Mouse (Mus musculus) activated CD4-positive, CD25-positive, alpha-beta regulatory T cell (primary cell): Measurements from ENCODE around the gene Ube2g2. TPM values are rescaled to one million over a fixed set of nuclear protein-coding genes. Genes with fewer than 3 reads are reported as not detected.

Experiments used
- polyA plus RNA-seq, 2 experiments: library from polyadenylated mRNA; unstranded; fragments of 100-300 nt; shearing (Covaris generic); gene quantifications; one replicate each; pipeline ENCODE4 v1.2.1; 2017

Ube2g2 gene
- 10 to 100 TPM; 44.2 to 47.5 TPM for polyA plus RNA-seq

GRCm38 (mm10) chr10:77622055-77622988 is at the start of gene Ube2g2:
Gene Ube2g2 (plus strand): TSS chr10:77622275.

DNA sequence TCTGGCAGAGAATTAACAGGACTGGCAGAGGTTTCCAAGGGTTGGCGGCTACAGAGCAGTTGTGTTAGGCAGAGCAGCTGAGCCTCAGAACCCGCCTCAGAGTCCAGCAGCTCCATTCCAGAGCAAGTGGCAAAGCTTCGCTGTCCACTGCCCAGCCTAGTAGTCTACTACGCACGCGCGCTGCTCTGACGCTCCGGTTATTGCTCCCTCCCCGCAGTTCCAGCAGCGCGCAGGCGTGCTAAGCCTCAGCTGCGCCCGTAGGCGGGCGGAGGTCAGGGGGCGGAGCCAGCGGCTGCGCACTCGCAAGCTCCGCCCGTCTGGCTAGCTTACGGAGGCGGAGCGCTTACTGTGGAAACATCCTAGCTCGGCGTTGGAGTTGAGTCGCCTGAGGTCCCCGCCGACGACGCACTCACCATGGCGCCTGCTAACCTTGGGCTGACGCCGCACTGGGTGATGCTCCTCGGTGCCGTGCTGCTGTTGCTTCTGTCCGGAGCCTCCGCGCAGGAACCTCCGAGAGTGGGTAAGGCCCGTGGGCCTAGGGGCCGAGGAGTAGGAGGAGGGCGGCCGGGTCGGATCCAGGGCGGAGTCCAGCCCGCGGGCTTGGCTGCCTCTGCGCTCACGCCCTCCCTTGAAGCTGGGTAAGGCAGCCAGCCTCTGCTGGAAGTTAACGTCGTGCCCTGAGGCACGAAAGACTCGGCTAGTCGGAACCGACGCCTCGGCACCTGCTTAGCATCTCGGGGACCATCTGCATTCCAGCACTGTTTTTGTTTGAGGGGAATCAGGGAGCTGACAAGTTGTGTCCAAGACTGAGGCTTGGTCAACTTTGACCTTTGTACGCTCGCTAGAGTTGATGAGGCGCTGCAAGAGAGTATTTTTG is 40.4 kb upstream of the Ube2g2 start, which contains the start of gene Pttg1ip:
TSS of gene Pttg1ip (plus strand) at position 313 of the 877 bp plus-strand sequence.

DNA sequence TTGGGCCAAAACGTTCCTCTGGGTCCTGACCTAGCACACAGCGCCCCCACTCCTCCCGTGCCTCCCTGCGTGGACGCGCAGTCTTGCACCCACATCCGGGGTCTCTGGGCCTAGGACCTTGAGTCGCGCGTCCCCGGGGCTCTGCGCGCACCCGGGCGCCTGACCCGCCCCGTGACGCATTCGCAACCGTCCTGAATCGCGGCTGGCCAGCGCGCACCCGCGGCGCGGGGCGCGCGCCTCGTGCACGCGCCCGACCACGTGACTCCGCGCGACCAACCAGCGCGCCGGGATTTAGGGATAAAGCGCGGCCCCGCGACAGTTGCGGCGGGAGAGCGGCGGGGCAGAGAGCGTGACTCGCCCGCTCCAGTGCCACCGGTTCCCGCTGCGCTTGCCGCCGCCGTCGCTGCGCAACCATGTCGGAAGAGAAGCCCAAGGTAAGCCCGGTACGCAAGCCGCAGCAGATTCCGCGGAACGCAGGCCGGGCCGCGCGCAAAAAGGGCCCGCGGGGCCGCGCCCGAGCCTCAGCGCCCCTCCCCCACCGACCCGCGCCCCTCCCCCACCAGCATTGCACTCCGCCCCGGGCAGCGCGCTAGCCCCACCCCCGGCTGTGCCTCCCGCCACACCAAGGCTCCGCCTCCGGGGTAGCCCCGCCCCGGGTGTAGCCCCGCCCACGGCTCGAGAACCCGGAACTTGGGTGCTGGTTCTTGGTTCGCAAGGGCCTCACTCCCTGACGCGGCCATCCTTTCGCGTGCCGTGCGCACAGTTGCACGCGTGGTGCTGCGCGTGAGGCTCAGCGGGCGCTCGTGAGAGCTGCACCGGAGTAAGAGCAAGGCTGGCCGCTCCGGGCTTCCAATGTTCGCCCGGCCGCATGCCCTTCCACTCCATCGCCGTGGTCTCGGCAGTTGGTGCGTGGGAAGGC is 15.9 kb upstream of the Ube2g2 start, which contains the start of the genes Sumo3 and Gm49325:
TSS of gene Sumo3 (plus strand) at position 190 of the 919 bp plus-strand sequence.
TSS of gene Gm49325 (plus strand) at position 290 of the 919 bp plus-strand sequence.

DNA sequence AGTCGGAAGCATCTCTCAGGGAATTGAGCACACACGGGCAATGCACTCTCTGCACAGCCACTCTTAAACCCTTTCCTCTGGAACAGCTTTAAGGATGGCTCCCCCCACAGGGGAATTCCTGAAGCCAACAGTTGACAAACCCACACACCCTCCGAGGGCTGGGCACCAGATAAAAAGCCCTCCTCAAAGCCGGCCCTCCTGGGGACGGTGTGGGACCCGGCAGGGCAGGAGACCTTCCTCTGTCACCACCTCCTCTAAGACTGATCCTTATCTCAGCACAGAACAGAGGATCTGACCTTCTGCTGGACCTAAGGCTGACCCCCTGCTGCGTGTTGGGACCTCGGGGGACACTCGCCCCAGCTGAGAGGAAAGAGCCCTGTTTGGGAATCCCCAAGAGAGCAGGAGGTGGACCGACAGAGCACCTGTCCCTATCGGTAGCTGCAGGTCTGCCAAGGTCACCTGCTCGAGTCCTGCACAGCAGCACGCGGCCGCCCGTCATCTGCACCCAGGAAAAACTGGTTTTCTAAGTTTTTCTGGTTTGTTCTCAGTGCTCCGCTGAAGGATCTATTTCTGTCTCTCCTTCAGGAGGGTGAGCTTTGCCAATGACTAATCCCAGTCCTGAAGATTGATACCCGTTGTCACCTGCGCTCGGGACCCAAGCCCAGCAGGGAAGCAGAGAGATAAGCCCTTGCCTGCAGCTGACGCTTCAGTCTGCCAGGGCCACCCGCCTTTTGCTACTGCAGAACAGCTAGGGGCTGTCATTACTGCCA is 64.0 kb downstream of the Ube2g2 start, which contains the start of gene Tspear:
TSS of gene Tspear (plus strand) at position 675 of the 770 bp plus-strand sequence.

DNA sequence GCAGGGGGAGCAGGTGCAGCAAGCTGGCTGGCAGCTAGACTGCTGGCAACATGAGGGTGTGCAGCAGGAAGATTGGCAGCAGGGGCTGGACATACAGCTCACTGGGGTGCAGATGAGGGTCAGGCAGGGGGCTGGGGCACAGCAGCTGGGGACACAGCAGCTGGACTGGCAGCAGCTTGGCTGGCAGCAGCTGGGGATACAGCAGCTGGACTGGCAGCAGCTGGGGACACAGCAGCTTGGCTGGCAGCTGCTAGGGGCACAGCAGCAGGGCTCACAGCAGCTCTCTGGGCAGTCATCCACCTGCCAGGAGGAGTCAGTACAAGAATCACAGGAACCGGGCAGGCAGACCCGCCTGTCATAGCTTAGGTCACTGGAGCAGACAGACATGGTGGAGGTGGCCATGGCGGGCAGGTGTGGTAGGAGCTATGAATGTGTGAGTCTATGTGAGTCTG is 68.3 kb downstream of the Ube2g2 start, which contains the start of gene Gm19402:
TSS of gene Gm19402 (minus strand) at position 402 of the 452 bp plus-strand sequence.

Other genes starting within 250 kb of the Ube2g2 start
- 1 to 10 TPM; 1.4 to 1.6 TPM for gene Adarb1, start 204.0 kb upstream of the Ube2g2 start, polyA plus RNA-seq
- gene Fam207a, start 106.5 kb upstream of the Ube2g2 start, polyA plus RNA-seq = 10 to 100 TPM; 49.3 to 61.8 TPM
- gene Itgb2, start 92.0 kb upstream of the Ube2g2 start, polyA plus RNA-seq = 100 to 1,000 TPM; 393 to 587 TPM
- gene Pttg1ip, start 40.6 kb upstream of the Ube2g2 start, polyA plus RNA-seq = 10 to 100 TPM; 80.5 to 89.8 TPM
- 100 to 1,000 TPM; 101 to 149 TPM for gene Sumo3, start 16.2 kb upstream of the Ube2g2 start, polyA plus RNA-seq
- not detected for gene Gm49325, start 16.1 kb upstream of the Ube2g2 start, polyA plus RNA-seq
- under 1 TPM; 0.29 to 0.33 TPM for gene Tspear, start 64.3 kb downstream of the Ube2g2 start, polyA plus RNA-seq
- gene Gm19402, start 68.5 kb downstream of the Ube2g2 start, polyA plus RNA-seq = not detected
- not detected for gene Gm9508, start 75.0 kb downstream of the Ube2g2 start, polyA plus RNA-seq
- not detected for gene Gm10272, start 84.4 kb downstream of the Ube2g2 start, polyA plus RNA-seq
- under 1 TPM in 1 of 2 experiments, not detected in 1; 0.65 TPM for gene Gm10024, start 89.2 kb downstream of the Ube2g2 start, polyA plus RNA-seq
- not detected for gene Gm10142, start 93.5 kb downstream of the Ube2g2 start, polyA plus RNA-seq
- not detected for gene Krtap12-1, start 98.3 kb downstream of the Ube2g2 start, polyA plus RNA-seq
- gene Gm10100, start 104.2 kb downstream of the Ube2g2 start, polyA plus RNA-seq = not detected
- gene Gm18596, start 120.4 kb downstream of the Ube2g2 start, polyA plus RNA-seq = not detected
- not detected for gene Gm9736, start 129.1 kb downstream of the Ube2g2 start, polyA plus RNA-seq
- gene Gm3233, start 137.4 kb downstream of the Ube2g2 start, polyA plus RNA-seq = not detected
- not detected for gene Gm3238, start 149.1 kb downstream of the Ube2g2 start, polyA plus RNA-seq
- gene Gm7138, start 154.7 kb downstream of the Ube2g2 start, polyA plus RNA-seq = not detected
- gene Gm3250, start 160.3 kb downstream of the Ube2g2 start, polyA plus RNA-seq = not detected
- not detected for gene Gm7137, start 165.9 kb downstream of the Ube2g2 start, polyA plus RNA-seq
- not detected for gene Gm9639, start 172.8 kb downstream of the Ube2g2 start, polyA plus RNA-seq
- not detected for gene Gm19668, start 176.9 kb downstream of the Ube2g2 start, polyA plus RNA-seq
- not detected for gene Gm9507, start 189.6 kb downstream of the Ube2g2 start, polyA plus RNA-seq
- gene Gm2696, start 192.4 kb downstream of the Ube2g2 start, polyA plus RNA-seq = not detected
- gene Krtap10-4, start 204.8 kb downstream of the Ube2g2 start, polyA plus RNA-seq = under 1 TPM in 1 of 2 experiments, not detected in 1; 0.21 TPM
- gene Krtap10-10, start 213.7 kb downstream of the Ube2g2 start, polyA plus RNA-seq = not detected
- not detected for gene Gm36176, start 224.5 kb downstream of the Ube2g2 start, polyA plus RNA-seq
- not detected for gene Gm10318, start 230.6 kb downstream of the Ube2g2 start, polyA plus RNA-seq
- not detected for gene Gm3285, start 239.7 kb downstream of the Ube2g2 start, polyA plus RNA-seq